Mouse (Mus musculus) MEL (cell line): ENCODE results near the gene Tbxa2r. TPM values are rescaled to one million over a fixed set of nuclear protein-coding genes. Genes with fewer than 3 reads are reported as not detected.

Experiments used
- DNase-seq: peaks from one replicate; pipeline ENCODE4 v3.0.0; 2011; ENCODE audit warnings: low read depth, low spot score
- H3K27ac ChIP-seq: 2 replicates; pipeline ENCODE4 v1.5.1; 2012; ENCODE audit warnings: low read depth, mild to moderate bottlenecking, control low read depth, low read length, moderate library complexity; ENCODE audit not compliant: control insufficient read depth
- H3K27me3 ChIP-seq, 2 experiments: fragments of 150-350 bp in 1 of 2; sonication (generic) in 1 of 2; 2 replicates each; pipeline ENCODE4 v1.6.1; 2012; ENCODE audit warnings: low read length in 2 of 2, mild to moderate bottlenecking in 2 of 2, improper control_type of control experiment in 1 of 2, moderate library complexity in 1 of 2; ENCODE audit not compliant: insufficient read depth in 2 of 2, control insufficient read depth in 1 of 2
- H3K36me3 ChIP-seq, 2 experiments: 2 replicates each; pipeline ENCODE4 v1.6.1; 2012 to 2014; ENCODE audit warnings: low read length in 2 of 2, improper control_type of control experiment in 1 of 2, inconsistent platforms in 1 of 2, mild to moderate bottlenecking in 1 of 2; ENCODE audit not compliant: insufficient read depth in 2 of 2, control insufficient read depth in 1 of 2
- H3K4me1 ChIP-seq, 2 experiments: fragments of 150-350 bp in 1 of 2; sonication (generic) in 1 of 2; 2 replicates each; pipeline ENCODE4 v1.6.1; 2012; ENCODE audit warnings: low read length in 2 of 2, improper control_type of control experiment in 1 of 2, mild to moderate bottlenecking in 1 of 2; ENCODE audit not compliant: insufficient read depth in 2 of 2, control insufficient read depth in 1 of 2
- H3K4me3 ChIP-seq, 2 experiments: fragments of 150-350 bp in 1 of 2; sonication (generic) in 1 of 2; 2 replicates each; pipeline ENCODE4 v1.5.1; 2012; ENCODE audit warnings: low read depth in 2 of 2, low read length in 2 of 2, mild to moderate bottlenecking in 2 of 2, moderate library complexity in 2 of 2, control low read depth in 1 of 2, improper control_type of control experiment in 1 of 2; ENCODE audit not compliant: control insufficient read depth in 1 of 2, insufficient read depth in 1 of 2
- H3K79me2 ChIP-seq: 2 replicates; pipeline ENCODE4 v1.6.1; 2012; ENCODE audit warnings: mild to moderate bottlenecking, low read length, moderate library complexity; ENCODE audit not compliant: control insufficient read depth, poor library complexity, insufficient read depth
- H3K9ac ChIP-seq: 2 replicates; pipeline ENCODE4 v1.6.1; 2012; ENCODE audit warnings: low read depth, mild to moderate bottlenecking, control low read depth, low read length, moderate library complexity; ENCODE audit not compliant: control insufficient read depth, poor library complexity, severe bottlenecking
- H3K9me3 ChIP-seq: fragments of 150-350 bp; sonication (generic); replicated peaks from 2 replicates; pipeline ENCODE4 v1.6.1; 2012; ENCODE audit warnings: mild to moderate bottlenecking, low read length, improper control_type of control experiment, moderate library complexity; ENCODE audit not compliant: insufficient read depth
- CHD1 ChIP-seq: IDR thresholded peaks from 2 replicates; pipeline ENCODE4 v1.6.1; 2012; ENCODE audit warnings: low read depth, mild to moderate bottlenecking, inconsistent platforms, low read length, improper control_type of control experiment
- CHD2 ChIP-seq: IDR thresholded peaks from 2 replicates; pipeline ENCODE4 v1.6.1; 2011; ENCODE audit warnings: low read length, improper control_type of control experiment
- ELF1 ChIP-seq: IDR thresholded peaks from 2 replicates; pipeline ENCODE4 v1.6.1; 2014; ENCODE audit warnings: low read depth, mild to moderate bottlenecking, inconsistent platforms, low read length, improper control_type of control experiment, moderate library complexity
- ETS1 ChIP-seq: IDR thresholded peaks from 2 replicates; pipeline ENCODE4 v1.6.1; 2012; ENCODE audit warnings: low read depth, mild to moderate bottlenecking, inconsistent platforms, low read length, improper control_type of control experiment, moderate library complexity
- GABPA ChIP-seq: IDR thresholded peaks from 2 replicates; pipeline ENCODE4 v1.6.1; 2012; ENCODE audit warnings: low read depth, mild to moderate bottlenecking, inconsistent platforms, low read length, improper control_type of control experiment, moderate library complexity
- GATA1 ChIP-seq: IDR thresholded peaks from 2 replicates; pipeline ENCODE4 v1.6.1; 2011; ENCODE audit warnings: low read depth, low read length, improper control_type of control experiment
- HCFC1 ChIP-seq: IDR thresholded peaks from 2 replicates; pipeline ENCODE4 v1.6.1; 2012; ENCODE audit warnings: low read depth, mild to moderate bottlenecking, inconsistent platforms, low read length, improper control_type of control experiment, moderate library complexity
- JUND ChIP-seq: IDR thresholded peaks from 2 replicates; pipeline ENCODE4 v1.6.1; 2011; ENCODE audit warnings: low read depth, mild to moderate bottlenecking, improper control_type of control experiment, low read length
- KAT2A ChIP-seq: conservative IDR thresholded peaks from 2 replicates; pipeline ENCODE4 v1.6.1; 2012; ENCODE audit warnings: low read depth, low read length, improper control_type of control experiment, inconsistent platforms
- MAFK ChIP-seq: IDR thresholded peaks from 2 replicates; pipeline ENCODE4 v1.6.1; 2011; ENCODE audit warnings: low read depth, mild to moderate bottlenecking, low read length, improper control_type of control experiment, borderline replicate concordance
- MAZ ChIP-seq: IDR thresholded peaks from 2 replicates; pipeline ENCODE4 v1.6.1; 2012; ENCODE audit warnings: low read depth, mild to moderate bottlenecking, inconsistent platforms, low read length, improper control_type of control experiment
- NELFE ChIP-seq: IDR thresholded peaks from 2 replicates; pipeline ENCODE4 v1.6.1; 2011; ENCODE audit warnings: low read depth, low read length, improper control_type of control experiment
- NRF1 ChIP-seq: IDR thresholded peaks from 2 replicates; pipeline ENCODE4 v1.6.1; 2014; ENCODE audit warnings: low read depth, mild to moderate bottlenecking, inconsistent platforms, low read length, improper control_type of control experiment, moderate library complexity; ENCODE audit not compliant: poor library complexity, insufficient read depth, severe bottlenecking
- POLR2AphosphoS2 ChIP-seq: IDR thresholded peaks from 2 replicates; pipeline ENCODE4 v1.6.1; 2011; ENCODE audit warnings: low read length, improper control_type of control experiment
- RAD21 ChIP-seq: IDR thresholded peaks from 2 replicates; pipeline ENCODE4 v1.6.1; 2011; ENCODE audit warnings: mild to moderate bottlenecking, low read depth, low read length, improper control_type of control experiment
- RCOR1 ChIP-seq: IDR thresholded peaks from 2 replicates; pipeline ENCODE4 v1.6.1; 2012; ENCODE audit warnings: low read depth, mild to moderate bottlenecking, inconsistent platforms, low read length, improper control_type of control experiment
- SMC3 ChIP-seq: IDR thresholded peaks from 2 replicates; pipeline ENCODE4 v1.6.1; 2011; ENCODE audit warnings: low read depth, low read length, improper control_type of control experiment
- TAL1 ChIP-seq: IDR thresholded peaks from 2 replicates; pipeline ENCODE4 v1.6.1; 2012; ENCODE audit warnings: mild to moderate bottlenecking, inconsistent platforms, low read length, moderate library complexity, mixed read lengths
- TCF12 ChIP-seq: IDR thresholded peaks from 2 replicates; pipeline ENCODE4 v1.6.1; 2014; ENCODE audit warnings: low read depth, mild to moderate bottlenecking, inconsistent platforms, low read length, improper control_type of control experiment, moderate library complexity
- USF1 ChIP-seq: IDR thresholded peaks from 2 replicates; pipeline ENCODE4 v1.6.1; 2014; ENCODE audit warnings: low read depth, mild to moderate bottlenecking, inconsistent platforms, low read length, improper control_type of control experiment, moderate library complexity
- ZC3H11A ChIP-seq: IDR thresholded peaks from 2 replicates; pipeline ENCODE4 v1.6.1; 2012; ENCODE audit warnings: low read depth, mild to moderate bottlenecking, inconsistent platforms, low read length, improper control_type of control experiment
- ZKSCAN1 ChIP-seq: IDR thresholded peaks from 2 replicates; pipeline ENCODE4 v1.6.1; 2012; ENCODE audit warnings: low read depth, mild to moderate bottlenecking, inconsistent platforms, low read length, improper control_type of control experiment, moderate library complexity
- ZMIZ1 ChIP-seq: IDR thresholded peaks from 2 replicates; pipeline ENCODE4 v1.6.1; 2012; ENCODE audit warnings: low read depth, mild to moderate bottlenecking, inconsistent platforms, low read length, improper control_type of control experiment, moderate library complexity
- ZNF384 ChIP-seq: IDR thresholded peaks from 2 replicates; pipeline ENCODE4 v1.6.1; 2012; ENCODE audit warnings: low read depth, mild to moderate bottlenecking, inconsistent platforms, low read length, improper control_type of control experiment
- polyA plus RNA-seq, 2 experiments: library from polyadenylated mRNA; stranded (reverse) in 1 of 2; unstranded in 1 of 2; fragments of >175 nt in 1 of 2; fragments of >200 nt in 1 of 2; gene quantifications; 2 replicates each; pipeline versions ENCODE4 v1.2.1 to v1.2.4; 2012; ENCODE audit warnings: low replicate concordance in 2 of 2, low read depth in 1 of 2; ENCODE audit not compliant: insufficient read length in 2 of 2, insufficient read depth in 1 of 2, missing spikeins in 1 of 2
- total RNA-seq: library from RNA; depleted of rRNA; stranded (reverse); fragments of 300-350 nt; gene quantifications from 2 replicates; pipeline ENCODE4 v1.2.3, GENCODE M21; 2012

Tbxa2r gene
- total and polyA plus RNA-seq, 3 experiments = 0.31 TPM; not detected in 2

DNA sequence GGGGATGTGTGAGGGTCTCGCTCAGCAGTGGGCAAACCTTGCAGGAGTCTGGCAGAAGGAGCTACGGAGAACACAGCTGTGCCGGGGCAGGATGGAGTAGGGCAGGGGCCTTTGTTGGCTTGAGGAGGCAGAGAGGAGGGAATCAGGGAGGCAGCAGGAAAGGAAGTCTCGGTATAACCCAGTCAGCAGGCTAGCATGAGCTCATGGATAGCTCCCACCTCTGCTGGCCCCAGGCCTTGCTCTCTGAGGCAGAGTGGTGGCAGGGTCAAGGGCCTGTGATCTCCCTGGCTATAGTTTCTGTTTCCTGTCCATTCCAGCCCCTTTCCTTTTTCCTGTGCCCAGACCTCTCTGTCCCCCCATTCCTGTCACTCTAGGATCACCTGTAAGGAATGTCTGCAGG is 26.2 kb upstream of the Tbxa2r start:
- Histone ChIP-seq H3K27ac (no peak overlapping the region), H3K4me1 (peaks cover 0 to 3% of the 10 kb centered on the region in 2 experiments; a peak in 1 of 4 replicates), H3K9me3 (no peaks in the 10 kb centered on the region), H3K27me3 (no peaks in the 10 kb centered on the region), H3K36me3 (no peaks in the 10 kb centered on the region; a peak in 1 of 4 replicates), H3K9ac (no peak overlapping the region), H3K4me3 (no peak overlapping the region), H3K79me2 (peaks cover 37% of the 10 kb centered on the region)
- no peak for DNase-seq
- no peak for TF ChIP-seq CHD1
- TF ChIP-seq HCFC1 = no peak
- TF ChIP-seq SMC3 = no peak
- no peak for TF ChIP-seq ELF1
- no peak for TF ChIP-seq GABPA
- no peak for TF ChIP-seq GATA1
- no peak for TF ChIP-seq CHD2
- TF ChIP-seq ZC3H11A = no peak
- TF ChIP-seq ZMIZ1 = no peak
- no peak for TF ChIP-seq POLR2AphosphoS2
- TF ChIP-seq MAFK = no peak
- no peak for TF ChIP-seq NRF1
- no peak for TF ChIP-seq ZNF384
- no peak for TF ChIP-seq TCF12
- TF ChIP-seq NELFE = no peak

DNA sequence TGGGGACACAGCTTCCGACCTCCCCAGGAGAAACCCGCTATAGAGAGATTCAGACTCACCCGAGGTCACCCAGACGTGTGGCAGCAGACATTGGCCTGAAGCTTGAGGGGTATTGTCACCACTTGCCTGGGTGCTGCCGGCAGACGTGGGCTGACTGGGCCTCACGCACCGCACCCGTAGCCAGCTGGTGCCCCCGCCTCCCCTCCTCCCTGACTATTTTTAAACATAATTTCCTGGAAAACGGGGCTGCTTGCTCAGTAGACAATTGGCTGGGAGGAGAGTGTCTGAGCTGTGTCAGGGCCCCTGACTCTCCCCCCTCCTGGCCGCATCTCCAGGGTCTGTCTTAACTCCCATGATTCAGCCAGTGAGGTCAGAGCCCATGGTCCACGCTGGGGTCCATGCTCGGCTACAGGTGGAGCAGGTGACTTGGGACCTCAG is 25.7 kb upstream of the Tbxa2r start:
- DNase-seq = no peak
- no peaks in the 10 kb centered on the region for H3K9me3 ChIP-seq
- no peak overlapping the region for H3K4me3 ChIP-seq
- no peaks in the 10 kb centered on the region; a peak in 1 of 4 replicates for H3K36me3 ChIP-seq
- no peak overlapping the region for H3K27ac ChIP-seq
- H3K9ac ChIP-seq = no peak overlapping the region
- peaks cover 0 to 3% of the 10 kb centered on the region in 2 experiments; a peak in 1 of 4 replicates for H3K4me1 ChIP-seq
- H3K27me3 ChIP-seq = no peaks in the 10 kb centered on the region
- H3K79me2 ChIP-seq = peaks cover 32% of the 10 kb centered on the region
- TF ChIP-seq ZKSCAN1 (no peak), NRF1 (no peak), POLR2AphosphoS2 (no peak), TAL1 (no peak), RAD21 (no peak), KAT2A (no peak), MAZ (no peak), USF1 (no peak), RCOR1 (no peak), JUND (no peak), CHD2 (no peak), SMC3 (no peak), ZC3H11A (no peak), HCFC1 (no peak), ETS1 (no peak)
- TF ChIP-seq, all 39 proteins: peak for 0
